9 mouse cellular contexts compared by ENCODE assay signal in genomic region chr6:6859111-6859949, GRCm38 (mm10). TPM values are rescaled to one million over a fixed set of nuclear protein-coding genes. Genes with fewer than 3 reads are reported as not detected.
DNase-seq lines count a peak whose midpoint lies in the region; ATAC-seq and TF ChIP-seq lines count a peak whose summit lies in the region.
"Had no signal": no experiment of that assay in that cellular context is flagged by ENCODE, and none has a peak within 500 bp of the region (broad histone marks: within the 10 kb centered on the region; RNA-seq: fewer than 3 reads in every experiment).

No protein-coding gene starts in this region.

- no peak for DNase-seq in layer of hippocampus, adult 2 months (ENCODE audit: low spot score in 2 of 2)
- DNase-seq in layer of hippocampus, adult 9-10 months (ENCODE audit: low spot score) = no peak
- peak; percentile 17 for DNase-seq in forebrain, embryonic 10.5 days (ENCODE audit: extremely low spot score, low spot score)
- peak; percentile 94 for DNase-seq in midbrain, embryonic 11.5 days (ENCODE audit: low spot score, missing footprints)
- no peak for DNase-seq in cerebellum, adult 11-12 months
- DNase-seq in adrenal gland, postnatal 4 days (ENCODE audit: low spot score in 2 of 2) = no peak

- no peak for ATAC-seq in midbrain, embryonic 11.5 days (ENCODE audit: low FRiP score)

- H3K4me2 ChIP-seq in midbrain, embryonic 11.5 days = no peak overlapping the region
- H3K4me2 ChIP-seq: liver, embryonic 15.5 days had no signal

- TF ChIP-seq CTCF in layer of hippocampus, adult 2 months (conservative IDR thresholded peaks at IDR 0.05) = no peak

- H3K36me3 ChIP-seq in forebrain, embryonic 10.5 days (replicated peaks) = no peaks in the 10 kb centered on the region
- H3K36me3 ChIP-seq in midbrain, embryonic 11.5 days (ENCODE audit: control insufficient read depth, insufficient read depth, low read length) = no peaks in the 10 kb centered on the region
- H3K36me3 ChIP-seq: liver, embryonic 15.5 days had no signal

- peaks cover 6% of the 10 kb centered on the region; the same call in 1 of the 2 replicates for H3K4me1 ChIP-seq in brown adipose tissue, adult 24 weeks (ENCODE audit: control insufficient read depth, insufficient read depth, insufficient read length, low read length)
- H3K4me1 ChIP-seq in forebrain, embryonic 10.5 days = peaks cover 53% of the 10 kb centered on the region
- H3K4me1 ChIP-seq in midbrain, embryonic 11.5 days (ENCODE audit: control insufficient read depth, insufficient read depth, low read length) = peaks cover 9% of the 10 kb centered on the region

- no peak overlapping the region for H3K27ac ChIP-seq in layer of hippocampus, adult 2 months
- H3K27ac ChIP-seq in brown adipose tissue, adult 24 weeks (replicated peaks; ENCODE audit: low read depth, low read length) = no peak overlapping the region
- no peak overlapping the region for H3K27ac ChIP-seq in forebrain, embryonic 10.5 days
- H3K27ac ChIP-seq in midbrain, embryonic 11.5 days (ENCODE audit: low read depth, low read length) = no peak overlapping the region
- H3K27ac ChIP-seq: kidney, postnatal 0 days; liver, embryonic 15.5 days had no signal

- WGBS in forebrain, embryonic 10.5 days = under 1% methylated on average over 19 of the region's 19 CpGs
- WGBS in midbrain, embryonic 11.5 days = 1% methylated on average over 19 of the region's 19 CpGs

- H3K9ac ChIP-seq in midbrain, embryonic 11.5 days (ENCODE audit: low read length) = no peak overlapping the region
- H3K9ac ChIP-seq: liver, embryonic 15.5 days had no signal

- no peaks in the 10 kb centered on the region for H3K9me3 ChIP-seq in forebrain, embryonic 10.5 days
- no peaks in the 10 kb centered on the region for H3K9me3 ChIP-seq in midbrain, embryonic 11.5 days (ENCODE audit: control insufficient read depth, low read length)
- H3K9me3 ChIP-seq: liver, embryonic 15.5 days had no signal

- H3K27me3 ChIP-seq in forebrain, embryonic 10.5 days (ENCODE audit: poor library complexity, severe bottlenecking) = peaks cover 100% of the 10 kb centered on the region
- H3K27me3 ChIP-seq in midbrain, embryonic 11.5 days (ENCODE audit: control insufficient read depth, insufficient read depth, low read length) = peaks cover 95% of the 10 kb centered on the region

- H3K4me3 ChIP-seq in layer of hippocampus, adult 2 months = peak overlapping the region; percentile 17; the same call in 1 of the 2 replicates
- 0 out of 2 replicates have a peak overlapping the region, but pooled peaks have one; percentile 26 for H3K4me3 ChIP-seq in brown adipose tissue, adult 24 weeks (ENCODE audit: insufficient read depth, low read depth, low read length)
- peak overlapping the region; percentile 37 for H3K4me3 ChIP-seq in forebrain, embryonic 10.5 days
- H3K4me3 ChIP-seq in midbrain, embryonic 11.5 days (ENCODE audit: low read depth, low read length) = peak overlapping the region; percentile 8; the same call in 1 of the 2 replicates
- H3K4me3 ChIP-seq: liver, embryonic 15.5 days had no signal

RNA-seq across cellular contexts. Expression of gene Dlx6, which starts 3.8 kb away (rescaled TPM):
- 1 to 10 TPM; 7.5 to 8.5 TPM for total RNA-seq in layer of hippocampus, adult 2 months (2021)
- not detected in 2 replicates for polyA plus RNA-seq in brown adipose tissue, adult 24 weeks (2012; ENCODE audit: insufficient read depth, insufficient read length, missing spikeins)
- 0.95 and 1.1 TPM in 2 replicates for polyA plus RNA-seq in forebrain, embryonic 10.5 days (2016; fragmentation: Nextera tagmentation; extraction: Ambion mirVana)
- polyA plus RNA-seq in midbrain, embryonic 11.5 days (2014; fragmentation: Nextera tagmentation; extraction: Ambion mirVana) = 0.33 and 0.81 TPM in 2 replicates
- total RNA-seq in adrenal gland, postnatal 4 days (2021) = under 1 TPM in 1 of 2 experiments, not detected in 1; 0.42 TPM
- polyA plus RNA-seq: kidney, postnatal 0 days; liver, embryonic 15.5 days had no signal

RNA-seq across cellular contexts. Expression of gene Dlx5, which starts 22.6 kb away (rescaled TPM):
- total RNA-seq in layer of hippocampus, adult 2 months (2021) = 1 to 10 TPM; 4.3 to 6.1 TPM
- polyA plus RNA-seq in brown adipose tissue, adult 24 weeks (2012; ENCODE audit: insufficient read depth, insufficient read length, missing spikeins) = not detected in 2 replicates
- polyA plus RNA-seq in forebrain, embryonic 10.5 days (2016; fragmentation: Nextera tagmentation; extraction: Ambion mirVana) = 17.5 and 18.5 TPM in 2 replicates
- 5.2 and 7.7 TPM in 2 replicates for polyA plus RNA-seq in midbrain, embryonic 11.5 days (2014; fragmentation: Nextera tagmentation; extraction: Ambion mirVana)
- 1 to 10 TPM in 1 of 2 experiments, under 1 TPM in 1; 0.31 to 1.2 TPM for total RNA-seq in adrenal gland, postnatal 4 days (2021)
- polyA plus RNA-seq: liver, embryonic 15.5 days had no signal

Comparison
In these comparisons a context has a peak if more than half of its experiments do, and no peak if none do; other contexts are left out.
1. DNase-seq: peak in forebrain, embryonic 10.5 days (single experiment) and midbrain, embryonic 11.5 days (single experiment); none in layer of hippocampus, adult 2 months (0 of 2), layer of hippocampus, adult 9-10 months (single experiment), cerebellum, adult 11-12 months (single experiment) and adrenal gland, postnatal 4 days (0 of 2).
2. Peak in every context shown above with its lines, with median percentiles within 50 percentile points of each other: H3K4me3 ChIP-seq.